Mouse (Mus musculus): ENCODE results near the gene Rgl1.

- peak; percentile 84 for TF ChIP-seq CTCF (IDR thresholded peaks at IDR 0.05)
- no peak for TF ChIP-seq EP300 (IDR thresholded peaks at IDR 0.05)
Observed at GRCm38 (mm10) chr1:152767749-152768488, 1.8 kb upstream of the Rgl1 start.
